21 mouse cellular contexts compared by ENCODE assay signal in the genomic region with DNA sequence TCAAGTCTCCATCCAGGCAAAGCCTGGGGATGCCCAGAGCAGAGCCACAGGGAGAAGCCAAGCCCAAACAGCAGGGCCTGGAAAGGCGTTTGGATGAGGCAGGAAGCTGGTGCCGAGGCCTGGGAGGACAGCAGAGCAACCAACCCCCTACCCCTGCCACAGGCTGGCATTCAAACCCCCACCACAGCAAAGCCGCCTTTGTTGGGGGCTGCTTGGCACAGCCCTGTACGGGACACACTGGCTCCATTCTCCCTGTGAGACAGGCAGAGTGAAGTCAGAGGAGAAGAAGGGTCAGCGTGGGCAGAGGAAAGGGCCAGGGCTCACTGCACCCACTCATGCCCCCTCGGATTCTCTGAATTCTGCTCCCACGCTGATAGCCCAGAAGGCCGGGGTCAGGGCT. TPM values are rescaled to one million over a fixed set of nuclear protein-coding genes. Genes with fewer than 3 reads are reported as not detected.
DNase-seq lines count a peak whose midpoint lies in the region; ATAC-seq and TF ChIP-seq lines count a peak whose summit lies in the region.
"Had no signal": no experiment of that assay in that cellular context is flagged by ENCODE, and none has a peak within 500 bp of the region (broad histone marks: within the 10 kb centered on the region; RNA-seq: fewer than 3 reads in every experiment).

No protein-coding gene starts in this region.

- TF ChIP-seq CTCF in layer of hippocampus, adult 2 months (conservative IDR thresholded peaks at IDR 0.05): no peak
- no peak for TF ChIP-seq CTCF in cortical plate, adult 2 months (IDR thresholded peaks at IDR 0.05; ENCODE audit: extremely low read depth, insufficient read depth, low read length)

- ATAC-seq in frontal cortex, adult (ENCODE audit: low TSS enrichment): 0 out of 2 replicates have a peak, but pooled peaks have one; percentile 17
- ATAC-seq: midbrain, embryonic 15.5 days had no signal

- DNase-seq in frontal cortex, postnatal 14 days (ENCODE audit: low spot score in 2 of 2): no peak
- peak; percentile 37 to 65 for DNase-seq in layer of hippocampus, adult 2 months (ENCODE audit: low spot score in 2 of 2)
- DNase-seq in layer of hippocampus, adult 9-10 months (ENCODE audit: low spot score): no peak
- DNase-seq in Muller cell, postnatal 12 days (ENCODE audit: inconsistent ontology term): peak; percentile 66
- no peak for DNase-seq in spleen, adult 12 weeks (ENCODE audit: low spot score)
- no peak for DNase-seq in heart, adult 11 months
- DNase-seq: cerebellum, adult 9-10 months; gastrocnemius, postnatal 36 days; heart, postnatal 10 days; kidney, adult 18-20 months; lung, adult 18-20 months; lung, postnatal 14 days; right cerebral cortex, postnatal 4 days; thymus, postnatal 36 days had no signal

- TF ChIP-seq POLR2A in cortical plate, adult 2 months (IDR thresholded peaks at IDR 0.05; ENCODE audit: extremely low read depth, insufficient read depth, low read length): peak; percentile 65

- H3K4me1 ChIP-seq in cortical plate, adult 2 months (ENCODE audit: control insufficient read depth, insufficient read depth, low read length): peaks cover under 1% of the 10 kb centered on the region

- H3K4me3 ChIP-seq in layer of hippocampus, adult 2 months: peak overlapping the region; percentile 39
- H3K4me3 ChIP-seq in cortical plate, adult 2 months (ENCODE audit: insufficient read depth, low read length): 0 out of 2 replicates have a peak overlapping the region, but pooled peaks have one; percentile 23
- H3K4me3 ChIP-seq: embryonic facial prominence, embryonic 15.5 days; megakaryocyte, embryonic 14.5 days; midbrain, embryonic 15.5 days had no signal

- H3K27ac ChIP-seq in layer of hippocampus, adult 2 months: peak overlapping the region; percentile 89
- peak overlapping the region; percentile 77 for H3K27ac ChIP-seq in cortical plate, adult 2 months (ENCODE audit: insufficient read depth, low read length)
- H3K27ac ChIP-seq: embryonic facial prominence, embryonic 15.5 days; kidney, postnatal 0 days; midbrain, embryonic 15.5 days had no signal

RNA-seq across cellular contexts. Expression of a gene that starts 30.0 kb away (rescaled TPM):
- total RNA-seq in layer of hippocampus, adult 2 months (2021): 100 to 1,000 TPM; 196 to 207 TPM
- polyA plus RNA-seq in cortical plate, adult 2 months (2012; rRNA removed): 208 and 235 TPM in 2 replicates
- polyA plus RNA-seq: C2C12 had no signal

Comparison
In these comparisons a context has a peak if more than half of its experiments do, and no peak if none do; other contexts are left out.
1. DNase-seq: peak in layer of hippocampus, adult 2 months (2 of 2) and Muller cell, postnatal 12 days (single experiment); none in frontal cortex, postnatal 14 days (0 of 2), layer of hippocampus, adult 9-10 months (single experiment), spleen, adult 12 weeks (single experiment) and heart, adult 11 months (single experiment).